Mouse (Mus musculus): ENCODE results near the gene Celf2.

The Celf2 gene

DNA sequence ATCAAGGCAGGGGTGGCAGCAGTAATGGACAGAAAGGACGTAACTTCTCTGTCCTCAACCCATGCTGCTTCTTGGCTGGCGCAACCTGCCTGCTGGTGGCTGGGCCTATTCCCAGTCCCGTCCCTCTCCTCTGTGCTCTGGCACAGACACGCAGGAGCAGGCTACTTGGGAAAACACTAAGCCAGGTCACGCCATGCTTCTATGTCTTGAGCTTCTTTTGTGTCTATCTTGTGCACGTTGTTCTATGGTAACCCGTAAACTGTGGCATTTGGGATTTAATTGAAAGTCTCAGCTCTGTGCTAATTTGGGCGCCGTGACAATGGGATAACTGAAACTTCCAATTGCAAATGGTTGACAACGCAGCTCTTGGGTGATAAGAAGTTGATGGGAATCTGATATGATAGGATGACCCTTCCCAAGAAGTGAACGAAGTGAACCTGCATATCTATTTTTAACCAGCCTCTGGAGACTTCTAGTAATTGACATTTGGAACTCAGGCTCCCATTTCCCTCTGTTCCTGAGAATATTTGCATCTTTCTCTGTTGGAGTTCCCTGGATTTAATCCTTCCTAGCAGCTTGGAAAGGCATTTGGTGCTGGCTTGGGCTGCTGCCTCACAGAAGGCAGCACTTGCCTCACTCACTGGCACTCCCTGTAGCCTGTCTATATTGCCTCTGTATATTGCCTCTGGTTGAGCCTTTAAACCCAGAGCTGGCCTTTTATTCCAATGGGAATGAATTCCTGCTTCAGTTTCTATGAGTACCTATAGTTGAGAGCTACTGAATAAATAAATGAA, 335.9 kb downstream of the Celf2 start:
- peak; percentile 86 for DNase-seq

DNA sequence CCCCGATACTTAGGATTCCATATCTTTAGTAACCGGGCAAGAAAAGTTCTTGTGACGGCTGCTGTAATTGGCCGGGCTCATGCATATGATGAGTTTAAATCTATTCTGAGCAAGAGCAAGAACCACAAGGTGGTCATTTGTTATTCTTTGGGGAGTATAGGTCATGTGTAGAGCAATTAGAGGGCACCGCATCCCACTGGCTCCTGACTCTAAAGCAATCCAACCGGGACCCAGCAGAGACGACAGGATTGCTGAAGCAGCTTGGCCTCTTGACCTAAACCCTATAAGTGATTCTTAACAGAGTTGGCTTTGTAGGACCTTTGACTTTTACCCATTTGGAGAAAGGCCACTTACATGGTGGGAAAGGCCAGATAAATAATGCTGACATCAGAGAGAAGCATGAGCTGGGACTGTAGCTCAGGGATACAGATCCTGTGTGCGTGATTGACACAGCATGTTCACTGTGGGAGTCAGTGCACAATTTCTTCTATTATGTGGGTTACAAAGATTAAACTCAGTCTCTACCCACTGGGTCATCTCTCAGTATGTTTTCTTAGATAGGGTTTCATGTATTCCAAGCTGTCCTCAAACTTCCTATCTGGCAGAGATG, 338.2 kb downstream of the Celf2 start:
- no peak for DNase-seq

DNA sequence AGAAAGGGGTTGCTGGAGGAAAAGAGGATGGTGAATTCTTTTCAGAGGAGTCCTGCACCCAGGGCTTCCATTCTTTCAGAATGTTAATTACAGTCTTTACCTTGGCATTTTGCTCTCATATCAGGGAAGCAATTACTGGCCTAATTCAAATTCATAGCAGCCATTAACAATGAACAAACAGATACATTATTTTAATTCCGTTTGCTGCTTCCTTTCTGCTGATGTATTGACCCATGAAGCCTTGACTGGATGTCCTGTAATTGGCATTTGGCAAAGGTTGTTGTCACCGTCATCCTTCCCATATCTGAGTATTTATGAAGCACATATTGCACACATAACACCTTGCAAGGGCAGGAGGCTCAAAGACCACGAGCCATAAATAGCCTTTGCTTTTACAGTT, 343.6 kb downstream of the Celf2 start:
- no peak for DNase-seq

DNA sequence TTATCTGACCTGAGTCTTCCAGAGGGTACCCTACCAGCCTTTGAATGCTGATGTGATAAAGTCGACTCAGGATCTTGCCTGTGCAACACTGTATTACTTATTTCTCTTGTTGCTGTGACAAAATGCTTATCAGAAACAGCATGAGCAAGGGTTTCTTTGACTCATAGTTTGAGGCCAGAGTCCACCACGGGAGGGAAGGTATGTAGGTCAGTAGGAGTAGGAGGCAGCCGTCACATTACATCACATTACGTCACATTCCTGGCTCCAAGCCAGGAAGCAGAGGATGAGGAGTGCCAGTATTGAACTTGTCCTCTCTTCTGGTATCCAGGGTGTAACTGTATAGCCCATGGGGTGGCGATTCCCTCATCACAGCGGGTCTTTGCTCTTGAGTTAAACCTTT, 349.3 kb downstream of the Celf2 start:
- no peak for DNase-seq

DNA sequence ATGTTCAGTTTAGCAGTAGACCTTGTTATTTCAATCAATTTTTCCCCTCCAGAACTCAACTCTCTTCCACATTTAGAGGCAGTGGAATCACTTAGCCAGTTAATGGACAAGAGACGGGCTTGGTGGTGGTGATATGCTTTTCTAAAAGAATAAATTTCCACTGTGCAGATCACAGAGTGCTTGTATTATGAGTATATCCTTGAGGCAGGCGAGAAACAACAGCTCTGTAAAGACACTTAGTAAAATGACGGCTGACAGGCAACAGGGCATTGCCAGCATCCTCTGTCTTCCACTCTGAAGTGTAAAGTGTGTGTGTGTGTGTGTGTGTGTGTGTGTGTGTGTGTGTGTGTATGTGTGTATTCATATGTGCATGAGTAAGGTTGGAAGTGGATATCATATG, 362.1 kb downstream of the Celf2 start:
- DNase-seq: no peak

DNA sequence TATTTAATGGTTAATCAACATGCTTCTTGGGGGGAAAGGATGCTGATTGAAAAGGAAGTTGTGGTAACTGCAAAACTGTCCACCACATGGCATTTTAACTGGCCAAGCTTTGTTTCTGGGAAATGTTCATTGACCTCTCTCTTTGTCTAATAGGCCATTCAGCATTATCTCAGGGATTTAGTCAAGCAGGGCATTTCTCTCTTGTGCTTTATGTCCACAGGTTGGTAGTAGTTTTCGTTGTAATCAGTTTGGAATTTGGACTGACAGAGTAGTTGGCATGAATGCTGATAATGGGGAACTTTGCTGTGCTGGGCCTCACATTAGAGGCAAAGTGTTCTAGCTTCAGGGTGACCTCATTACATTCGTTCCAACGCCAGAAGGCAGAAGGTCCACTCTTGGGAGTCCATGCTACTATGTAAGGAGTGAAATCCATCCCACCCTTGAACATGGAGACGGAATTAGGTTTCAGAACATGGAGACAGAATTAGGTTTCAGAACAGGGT, 363.8 kb downstream of the Celf2 start:
- DNase-seq: no peak

DNA sequence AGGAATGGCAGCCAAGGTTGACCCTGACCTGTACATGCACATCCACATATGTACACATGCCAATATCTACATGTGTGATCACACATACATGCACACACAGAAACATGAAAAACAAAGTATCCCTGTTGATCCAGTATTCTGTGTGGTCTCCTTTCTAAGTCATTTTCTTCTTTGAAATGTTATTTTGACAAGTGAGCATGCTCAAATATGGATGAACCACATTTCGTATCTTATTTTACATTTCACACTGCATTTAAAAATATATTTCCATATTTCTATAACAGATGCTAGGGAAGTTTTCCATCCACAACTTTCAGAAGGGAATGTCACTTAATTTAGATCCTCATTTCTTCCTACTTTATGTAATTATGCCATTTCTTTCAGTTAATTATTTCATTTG, 364.5 kb downstream of the Celf2 start:
- no peak for DNase-seq

DNA sequence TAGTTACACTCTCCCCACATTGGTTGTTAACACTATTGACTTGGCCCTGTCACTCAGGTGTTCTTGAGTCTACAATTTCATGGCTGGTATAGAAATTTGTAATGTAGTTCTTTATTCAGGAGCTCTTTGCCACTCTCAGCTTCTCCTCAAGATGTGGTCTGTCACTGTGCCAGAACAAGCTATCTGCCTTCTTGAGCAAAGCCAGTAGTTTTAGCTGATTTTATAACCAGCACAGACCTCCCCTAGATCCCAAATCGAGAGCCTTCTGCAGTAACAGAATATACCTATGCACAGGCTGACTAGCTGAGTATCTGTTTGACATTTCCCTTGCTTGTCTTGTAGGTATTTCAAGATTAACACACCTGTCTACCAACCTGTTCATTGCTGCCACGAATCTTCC, 386.0 kb downstream of the Celf2 start:
- no peak for DNase-seq

DNA sequence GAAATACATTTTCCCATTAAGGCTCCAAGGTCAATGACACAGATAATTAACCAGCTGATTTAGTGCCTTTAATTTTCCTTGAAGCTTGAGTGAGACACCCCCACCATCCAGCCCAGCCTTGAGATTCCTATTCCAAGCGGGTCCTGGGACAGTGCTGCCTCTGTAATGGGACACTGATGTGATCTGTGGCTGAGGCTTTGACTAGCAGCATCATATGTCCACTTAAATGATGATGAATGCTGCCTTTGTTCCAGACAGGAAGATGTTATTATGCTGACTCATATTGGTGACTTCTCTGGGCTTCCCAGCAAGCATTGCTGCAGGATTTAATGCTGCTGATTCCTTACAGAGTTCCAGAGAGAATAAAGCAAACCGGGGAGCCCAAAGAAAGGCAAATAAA, 393.6 kb downstream of the Celf2 start:
- no peak for DNase-seq

DNA sequence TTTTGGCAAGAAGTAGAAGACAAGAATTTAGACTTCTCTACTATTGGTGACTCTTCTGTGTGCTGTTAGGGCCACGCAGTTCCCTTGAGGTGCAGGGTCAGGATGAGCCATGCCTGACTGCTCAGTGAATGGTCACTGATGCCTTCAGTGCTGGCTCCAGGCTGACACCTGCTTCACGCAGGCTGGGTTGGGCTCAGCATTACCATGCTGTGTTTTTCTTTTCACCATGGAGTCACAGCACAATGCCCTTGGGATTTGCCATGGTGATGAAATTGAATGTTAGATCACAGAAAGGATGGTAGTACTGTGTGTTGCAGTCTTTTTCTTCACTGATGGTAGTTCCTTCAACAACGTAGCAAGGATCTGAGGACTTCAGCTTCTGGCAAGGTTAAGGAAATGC, 394.2 kb downstream of the Celf2 start:
- no peak for DNase-seq

DNA sequence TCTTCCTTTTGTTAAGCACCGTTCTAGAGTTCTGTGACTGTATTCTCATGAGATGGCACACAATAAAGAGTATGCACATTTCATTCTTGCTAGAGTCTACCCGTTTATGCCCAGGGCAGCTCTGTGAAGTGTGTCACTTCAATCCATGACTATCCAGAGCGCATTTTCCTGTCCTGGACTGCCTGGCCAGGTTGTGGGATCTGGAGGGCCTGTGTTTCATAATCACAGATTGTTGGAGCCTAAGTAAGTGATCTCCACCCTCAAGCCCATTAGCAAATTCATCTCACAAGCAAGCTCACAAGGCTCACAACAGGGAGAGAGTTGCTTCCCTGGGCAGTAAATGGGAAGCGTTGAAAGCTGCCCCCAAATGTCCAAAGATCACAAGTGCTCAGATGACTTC, 395.6 kb downstream of the Celf2 start:
- no peak for DNase-seq

DNA sequence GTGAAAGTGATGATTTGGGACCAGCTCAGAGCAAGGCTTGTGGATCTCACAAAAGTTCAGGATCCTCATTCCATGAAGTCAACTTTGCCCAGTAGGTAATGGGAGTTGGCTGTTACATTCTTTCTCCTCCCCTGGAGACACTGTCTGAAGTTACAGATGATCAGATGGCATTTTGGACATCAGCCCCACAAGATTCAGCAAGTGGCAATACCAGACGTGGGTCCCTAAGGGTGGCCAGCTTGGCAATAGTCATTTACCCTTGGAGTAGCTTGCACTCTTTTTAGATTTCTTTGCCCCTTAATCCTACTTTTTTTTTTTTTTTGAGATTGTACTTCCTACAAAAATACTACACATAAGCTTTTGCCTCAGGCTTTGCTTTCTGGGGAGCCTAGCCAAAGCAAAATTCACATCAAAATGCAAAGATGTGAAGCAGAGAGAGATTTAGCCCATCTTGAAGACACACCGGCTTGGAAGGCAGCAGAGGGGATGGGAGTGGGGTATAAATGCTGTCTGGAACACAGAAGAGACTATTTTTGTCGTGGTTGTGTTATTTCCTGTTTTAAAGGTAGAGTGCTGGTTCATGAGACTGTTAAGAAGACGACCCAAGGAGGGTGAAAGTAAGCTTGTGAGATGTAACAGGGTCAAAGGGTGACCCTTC, 397.1 kb downstream of the Celf2 start:
- no peak for DNase-seq

DNA sequence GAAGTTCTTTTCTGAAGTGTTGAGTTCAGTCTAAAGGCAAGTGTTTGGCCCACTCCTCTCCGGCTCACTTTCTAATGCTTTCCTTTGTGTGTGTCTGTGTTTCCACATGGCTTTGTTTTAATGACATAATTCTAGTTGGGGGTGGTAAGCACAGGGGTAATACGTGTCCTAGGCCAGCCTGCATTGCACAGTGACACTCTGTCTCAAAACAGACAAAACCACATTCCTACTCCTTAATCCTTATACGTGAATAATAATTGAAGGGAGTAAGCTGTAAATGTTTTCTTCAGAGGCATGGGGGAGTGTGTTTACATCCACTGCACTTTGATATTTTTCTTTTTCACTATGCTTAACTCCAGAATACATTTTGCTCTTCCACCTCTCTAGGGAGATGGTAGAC, 415.9 kb downstream of the Celf2 start:
- DNase-seq: no peak

DNA sequence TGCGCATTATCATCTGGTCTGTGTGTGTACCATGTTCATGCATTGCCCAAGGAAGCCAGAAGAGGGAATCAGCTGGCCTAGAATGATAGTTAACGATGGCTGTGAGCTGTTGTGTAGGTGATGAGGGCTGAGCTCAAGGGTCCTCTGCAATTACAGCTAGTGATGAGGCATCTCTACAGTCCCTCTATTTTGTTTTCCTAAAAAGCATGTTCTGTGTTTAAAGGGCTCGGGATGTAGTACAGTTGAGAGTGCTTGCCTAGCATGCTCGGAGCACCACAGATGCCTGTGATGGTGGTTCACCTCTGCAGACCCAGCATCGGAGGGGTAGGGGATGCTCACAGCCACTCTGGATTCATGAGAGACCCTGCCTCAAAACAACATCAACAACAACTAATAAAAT, 416.7 kb downstream of the Celf2 start:
- DNase-seq: no peak

DNA sequence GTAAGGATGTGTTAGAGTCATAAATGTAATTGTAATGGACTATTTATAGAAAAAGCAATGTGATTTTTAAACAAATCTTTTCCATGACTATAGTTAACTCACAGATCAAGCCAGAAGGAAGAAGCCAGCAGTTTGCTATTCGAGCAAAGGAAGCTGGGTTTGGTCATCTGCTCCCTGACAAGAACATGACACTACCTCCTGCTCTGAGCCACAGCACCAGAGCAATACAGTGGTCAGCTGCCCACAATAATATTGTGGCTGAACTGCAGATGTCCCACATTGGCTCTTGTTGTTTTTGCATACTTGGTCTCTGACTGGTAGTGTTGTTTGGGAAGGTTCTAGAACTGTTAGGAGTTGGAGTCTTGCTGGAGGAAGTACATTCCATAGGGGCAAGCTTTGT, 418.9 kb downstream of the Celf2 start:
- DNase-seq: no peak

DNA sequence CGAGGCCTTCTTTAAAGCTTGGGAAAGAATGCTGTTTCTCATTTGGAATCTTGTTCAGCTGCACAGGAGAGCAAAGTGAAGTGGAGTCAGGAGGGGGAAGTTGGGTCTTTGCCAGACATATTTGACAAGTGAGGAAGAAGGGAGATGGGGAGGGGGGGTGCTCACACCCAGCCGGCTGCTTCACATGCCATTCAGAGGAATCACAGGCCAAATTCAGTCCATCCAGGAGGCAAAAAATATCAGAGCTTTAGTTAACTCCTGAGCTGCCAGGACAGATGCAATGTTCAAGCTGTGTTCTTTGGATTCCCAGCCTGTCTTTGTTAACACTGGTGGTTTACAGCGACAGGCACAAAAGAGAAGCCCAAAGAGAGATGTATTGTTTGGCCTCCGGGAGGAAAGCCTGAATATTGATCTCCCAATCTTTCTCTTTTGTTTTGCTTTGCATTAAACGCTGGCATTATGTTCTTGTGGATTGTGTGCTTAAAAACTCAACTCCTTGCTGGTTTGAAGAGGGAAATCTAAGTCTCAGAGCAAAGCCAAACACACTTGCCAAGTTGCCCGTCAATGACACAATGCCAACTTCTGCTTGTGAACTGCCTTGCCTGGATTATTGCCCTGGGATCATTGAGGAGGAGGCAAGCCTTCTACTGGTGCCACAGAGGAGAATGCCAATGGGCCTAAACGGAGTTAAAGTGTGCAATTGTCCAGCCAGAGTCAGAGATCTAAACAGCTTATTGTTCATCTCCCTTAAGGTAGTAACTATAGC, 420.1 kb downstream of the Celf2 start:
- peak; percentile 28 for DNase-seq

DNA sequence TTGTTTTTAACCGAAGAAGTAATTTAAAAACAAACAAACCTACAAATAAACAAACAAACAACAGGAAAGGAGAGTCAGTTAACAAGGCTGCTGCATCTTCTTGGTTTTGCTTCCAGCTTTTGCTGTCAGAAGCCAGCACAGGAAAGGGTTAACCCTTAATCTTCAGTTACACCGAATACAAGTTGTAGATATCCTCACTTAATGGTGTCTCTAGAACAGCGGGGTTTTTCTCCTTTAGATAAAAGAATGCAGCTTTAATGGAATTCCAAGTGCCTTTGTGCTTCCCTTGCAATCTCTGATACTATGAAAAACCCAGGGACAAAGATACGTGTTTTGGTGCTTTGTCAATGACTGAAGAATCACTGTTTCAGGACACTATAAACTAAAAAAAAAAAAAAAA, 420.8 kb downstream of the Celf2 start:
- no peak for DNase-seq

DNA sequence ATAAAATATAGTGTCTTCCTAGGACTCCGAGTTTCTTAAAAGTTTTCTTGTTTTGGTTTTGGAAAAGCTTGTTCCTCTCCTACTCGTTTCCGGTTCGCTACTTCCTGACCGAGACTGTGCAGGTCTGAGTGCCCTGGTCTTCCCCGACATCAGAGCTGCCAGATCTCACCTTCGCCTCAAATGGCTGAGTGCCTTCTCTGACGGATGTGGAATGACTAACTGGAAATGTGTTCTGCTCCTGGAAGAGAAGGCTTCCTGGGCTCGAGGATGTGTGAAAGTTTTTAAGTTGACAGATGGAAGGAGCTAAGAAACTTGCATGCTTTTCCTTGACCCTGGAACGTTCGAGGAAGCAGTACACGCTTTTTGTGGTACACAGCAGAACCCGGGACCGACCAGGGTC, 421.9 kb downstream of the Celf2 start:
- no peak for DNase-seq

DNA sequence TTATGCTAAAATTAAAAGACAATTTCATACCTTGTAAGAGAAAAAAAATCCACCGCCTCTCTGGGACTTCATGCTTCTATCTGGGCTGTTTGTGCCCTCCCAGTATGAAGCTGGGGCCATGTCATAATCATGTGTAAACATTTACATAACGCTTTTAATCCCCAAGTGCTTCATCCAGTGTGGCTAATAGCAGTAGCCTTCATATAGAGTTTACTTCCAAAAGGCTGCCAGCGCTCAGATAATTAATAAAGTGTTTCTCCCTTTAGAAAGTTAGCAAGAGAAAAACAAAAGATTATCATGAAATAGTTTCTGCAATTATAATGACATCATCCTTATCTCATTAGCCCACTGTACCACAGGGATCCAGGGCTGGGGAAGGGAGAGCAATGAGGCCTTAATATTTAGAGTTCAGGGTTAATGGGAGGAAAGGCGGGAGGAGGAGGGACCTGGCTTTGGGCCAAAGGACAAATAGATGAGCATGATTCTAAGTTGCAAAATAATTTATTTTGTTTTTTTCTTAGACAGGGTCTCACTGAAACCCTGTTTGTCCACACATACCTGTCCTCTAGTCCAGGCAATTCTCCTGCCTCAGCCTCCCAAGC, 425.8 kb downstream of the Celf2 start:
- no peak for DNase-seq

DNA sequence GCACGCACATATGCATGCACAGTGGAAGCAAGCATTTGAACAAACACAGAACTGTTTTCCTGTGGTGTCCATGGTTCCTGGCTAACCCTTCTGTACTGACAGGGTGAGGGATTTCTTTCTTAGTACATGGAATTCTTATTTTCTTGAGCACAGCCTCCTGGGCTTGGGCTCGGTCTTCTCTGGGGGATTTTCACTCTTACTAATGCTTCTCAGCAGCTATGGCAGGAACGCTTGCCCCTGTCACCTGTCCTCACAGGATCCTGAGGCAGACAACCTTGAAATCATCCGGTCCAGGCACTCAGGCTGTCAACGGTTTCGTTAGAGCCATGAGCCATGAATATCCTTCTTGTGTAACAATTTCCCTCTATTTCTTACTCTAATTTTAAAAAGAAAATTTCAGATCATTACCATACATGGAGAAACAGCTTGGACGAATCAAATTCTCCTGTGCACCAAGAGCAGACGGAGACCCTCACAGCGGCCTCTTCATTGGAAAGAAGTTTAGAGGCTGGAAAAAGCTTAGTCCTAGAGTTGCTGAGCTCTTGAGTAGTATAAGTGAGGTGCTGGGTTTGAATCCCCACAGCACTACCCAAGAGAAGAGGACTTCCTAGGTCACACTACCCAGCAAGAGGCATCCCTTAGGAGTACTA, 426.9 kb downstream of the Celf2 start:
- no peak for DNase-seq

DNA sequence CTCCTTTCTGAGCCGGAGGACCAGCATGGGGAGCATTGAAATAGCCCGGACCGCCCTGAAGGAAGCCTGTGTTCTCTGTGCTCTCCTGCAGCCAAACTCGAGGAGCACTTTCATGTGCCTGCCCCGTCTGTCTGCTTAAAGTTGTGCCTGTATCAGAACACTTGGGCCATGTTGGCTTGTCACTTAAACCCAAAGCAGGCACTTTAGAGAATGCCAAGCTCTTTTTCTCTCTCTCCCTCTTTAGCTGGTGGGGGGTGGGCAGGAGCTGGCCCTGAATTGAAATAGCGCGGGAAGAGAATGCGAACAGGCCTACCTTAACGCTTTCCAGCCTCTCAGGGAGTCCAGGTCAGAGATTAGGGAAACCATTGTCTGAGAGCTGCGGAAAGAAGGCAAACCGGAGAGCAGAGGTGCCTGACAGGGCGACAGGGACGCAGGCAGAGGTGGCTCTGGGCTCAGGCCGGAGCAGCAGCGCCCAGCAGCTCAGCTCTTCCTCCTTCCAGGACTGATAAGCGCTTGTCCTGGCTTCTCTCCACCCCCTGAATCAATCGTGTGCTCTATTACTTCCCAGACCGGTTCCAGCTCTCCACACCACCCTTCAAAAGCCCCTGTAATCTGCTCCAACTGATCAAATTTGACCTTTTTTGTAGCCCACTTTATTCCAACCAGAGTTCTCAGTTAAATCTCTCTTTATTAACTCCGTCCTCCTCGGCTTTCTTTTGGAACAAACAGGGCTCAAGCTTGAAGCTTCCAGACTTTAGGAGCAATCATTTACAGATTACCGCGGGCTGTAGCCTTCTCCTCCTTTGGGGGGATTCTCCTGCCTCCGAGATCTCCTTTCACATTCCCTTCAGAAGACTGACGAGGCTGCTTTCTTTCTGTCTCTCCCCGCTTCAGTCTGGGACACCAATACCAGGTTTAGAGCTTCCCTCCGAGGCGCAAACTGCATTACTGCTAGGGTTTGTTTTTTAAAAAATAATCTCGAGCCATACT, 428.3 kb downstream of the Celf2 start:
- DNase-seq: peak; percentile 21
